10 mouse cellular contexts compared by ENCODE assay signal in genomic region chr10:9117134-9117533, GRCm38 (mm10).
DNase-seq lines count a peak whose midpoint lies in the region; ATAC-seq and TF ChIP-seq lines count a peak whose summit lies in the region.
"Had no signal": no experiment of that assay in that cellular context is flagged by ENCODE, and none has a peak within 500 bp of the region (broad histone marks: within the 10 kb centered on the region; RNA-seq: fewer than 3 reads in every experiment).

No protein-coding gene starts in this region.

- no peaks in the 10 kb centered on the region for H3K9me3 ChIP-seq in lung, postnatal 0 days (ENCODE audit: low read length)
- H3K9me3 ChIP-seq in limb, embryonic 12.5 days: no peaks in the 10 kb centered on the region

- no peaks in the 10 kb centered on the region for H3K27me3 ChIP-seq in lung, postnatal 0 days (replicated peaks; ENCODE audit: insufficient read depth, low read length)
- no peaks in the 10 kb centered on the region for H3K27me3 ChIP-seq in limb, embryonic 12.5 days

- no peak for TF ChIP-seq CTCF in lung, postnatal 0 days (IDR thresholded peaks at IDR 0.05)

- H3K36me3 ChIP-seq in lung, postnatal 0 days (ENCODE audit: insufficient read depth, low read length): no peaks in the 10 kb centered on the region
- no peaks in the 10 kb centered on the region for H3K36me3 ChIP-seq in limb, embryonic 12.5 days

- 0 out of 2 replicates have a peak, but pooled peaks have one; percentile 12 for ATAC-seq in cerebellum, adult (ENCODE audit: insufficient number of reproducible peaks, low FRiP score, low TSS enrichment)
- ATAC-seq in lung, postnatal 0 days: no peak
- ATAC-seq in limb, embryonic 12.5 days (ENCODE audit: insufficient number of reproducible peaks, insufficient read depth, low FRiP score, low TSS enrichment, low read depth): no peak
- no peak for ATAC-seq in granulocyte monocyte progenitor cell, adult 5-6 weeks (replicated peaks; ENCODE audit: poor library complexity, severe bottlenecking)

- no peak overlapping the region for H3K27ac ChIP-seq in lung, postnatal 0 days (ENCODE audit: low read length)
- no peak overlapping the region for H3K27ac ChIP-seq in limb, embryonic 12.5 days

- TF ChIP-seq EP300 in lung, postnatal 0 days (IDR thresholded peaks at IDR 0.05): no peak

- H3K4me2 ChIP-seq in lung, postnatal 0 days (replicated peaks; ENCODE audit: low read depth, low read length): peak overlapping the region; percentile 49
- peak overlapping the region; percentile 45; the same call in 1 of the 2 replicates for H3K4me2 ChIP-seq in limb, embryonic 12.5 days

- H3K4me1 ChIP-seq in lung, postnatal 0 days (ENCODE audit: insufficient read depth, low read depth, low read length): no peaks in the 10 kb centered on the region
- H3K4me1 ChIP-seq in limb, embryonic 12.5 days (replicated peaks): 0 out of 2 replicates have a peak, but pooled peaks cover 3% of the 10 kb centered on the region

- H3K4me3 ChIP-seq in lung, postnatal 0 days (ENCODE audit: low read depth, low read length): no peak overlapping the region
- H3K4me3 ChIP-seq in limb, embryonic 12.5 days (replicated peaks): no peak overlapping the region
- H3K4me3 ChIP-seq: erythroblast, embryonic 14.5 days had no signal

- WGBS in lung, postnatal 0 days: 95% methylated on average over 7 of the region's 7 CpGs
- WGBS in limb, embryonic 12.5 days: 93% methylated on average over 7 of the region's 7 CpGs

- no peak for DNase-seq in cerebellum, adult 18-20 months
- no peak for DNase-seq in lung, postnatal 0 days (ENCODE audit: low spot score)
- no peak for DNase-seq in lung, postnatal 14 days
- DNase-seq in adipocyte (ENCODE audit: low spot score): no peak
- DNase-seq in layer of hippocampus, postnatal 10 days (ENCODE audit: low spot score in 2 of 2): no peak
- DNase-seq: thymus, postnatal 14 days had no signal

- H3K9ac ChIP-seq in lung, postnatal 0 days (replicated peaks; ENCODE audit: low read depth): no peak overlapping the region
- no peak overlapping the region for H3K9ac ChIP-seq in limb, embryonic 12.5 days (replicated peaks)
